Comparison of ENCODE assay signal across 9 mouse cellular contexts in genomic region chr1:183272867-183273818, GRCm38 (mm10). TPM values are rescaled to one million over a fixed set of nuclear protein-coding genes. Genes with fewer than 3 reads are reported as not detected.
A peak's percentile ranks its signal among the peaks of the same experiment; 100 is the strongest.
DNase-seq lines count a peak whose midpoint lies in the region; ATAC-seq and TF ChIP-seq lines count a peak whose summit lies in the region.
"Had no signal": no experiment of that assay in that cellular context is flagged by ENCODE, and none has a peak within 500 bp of the region (broad histone marks: within the 10 kb centered on the region; RNA-seq: fewer than 3 reads in every experiment).

No protein-coding gene starts in this region.

- H3K4me2 ChIP-seq in hindbrain, embryonic 16.5 days (ENCODE audit: low read length): no peak overlapping the region
- H3K4me2 ChIP-seq in CH12.LX (ENCODE audit: insufficient read depth, low read depth, poor library complexity, severe bottlenecking): peak overlapping the region; percentile 94
- H3K4me2 ChIP-seq: midbrain, embryonic 12.5 days had no signal

- TF ChIP-seq CTCF in CH12.LX (conservative IDR thresholded peaks at IDR 0.05 in 1 of 2, IDR thresholded peaks at IDR 0.05 in 1 of 2; ENCODE audit: low read depth in 2 of 2, low read length in 2 of 2): peak in 1 of 2 experiments; percentile 89; a peak in 3 of 4 replicates
- no peak for TF ChIP-seq CTCF in bone marrow macrophage, adult 2 months (IDR thresholded peaks at IDR 0.05; ENCODE audit: low read depth, low read length)

- dilution Hi-C loops in CH12.LX (cut with MboI; ENCODE audit: extremely low pct_ligation_motif_present, extremely low pct_unique_long_range_greater_than_20kb, low sequenced_read_pairs): no loop called here

- H3K9me3 ChIP-seq in hindbrain, embryonic 16.5 days (ENCODE audit: control insufficient read depth, low read length): no peaks in the 10 kb centered on the region
- H3K9me3 ChIP-seq in hindbrain, embryonic 10.5 days: no peaks in the 10 kb centered on the region
- no peaks in the 10 kb centered on the region for H3K9me3 ChIP-seq in CH12.LX (replicated peaks; ENCODE audit: low read length)
- H3K9me3 ChIP-seq: midbrain, embryonic 12.5 days had no signal

- peak; percentile 60; the same call in 1 of the 2 replicates for ATAC-seq in hindbrain, embryonic 16.5 days

- no peak; the same call in 1 of the 2 replicates for TF ChIP-seq EP300 in CH12.LX (IDR thresholded peaks at IDR 0.05; ENCODE audit: low read length)

- no peak for DNase-seq in hindbrain, embryonic 10.5 days (ENCODE audit: low spot score)
- DNase-seq in CH12.LX (ENCODE audit: extremely low read depth): peak; percentile 77
- peak; percentile 4 for DNase-seq in lung, postnatal 14 days
- DNase-seq in right cerebral cortex, adult 2 months (ENCODE audit: low spot score in 2 of 2): no peak
- DNase-seq in layer of hippocampus, adult 8-10 months (ENCODE audit: low spot score in 2 of 2): no peak
- no peak for DNase-seq in ovary, postnatal 36 days (ENCODE audit: low spot score)

- H3K9ac ChIP-seq in hindbrain, embryonic 16.5 days (ENCODE audit: low read depth, low read length): no peak overlapping the region
- H3K9ac ChIP-seq in CH12.LX (ENCODE audit: insufficient read depth, low read depth): no peak overlapping the region; the same call in 1 of the 2 replicates
- H3K9ac ChIP-seq: midbrain, embryonic 12.5 days had no signal

- H3K4me3 ChIP-seq in hindbrain, embryonic 16.5 days (ENCODE audit: low read length): no peak overlapping the region
- no peak overlapping the region for H3K4me3 ChIP-seq in hindbrain, embryonic 10.5 days
- peak overlapping the region in 1 of 3 experiments; percentile 24 for H3K4me3 ChIP-seq in CH12.LX (replicated peaks in 1 of 3; ENCODE audit: low read depth in 2 of 3, low read length in 2 of 3, poor library complexity in 1 of 3)
- H3K4me3 ChIP-seq in bone marrow macrophage, adult 2 months (ENCODE audit: insufficient read depth, low read length): no peak overlapping the region
- H3K4me3 ChIP-seq: midbrain, embryonic 12.5 days had no signal

- in situ Hi-C loops in CH12.LX (cut with MboI; ENCODE audit: low pct_ligation_motif_present, low pct_unique_long_range_greater_than_20kb, low sequenced_read_pairs): loop anchor here (5.0 to 25.0 kb wide), 2 partner anchors 36 to 711 kb away; partner anchors contain the start of gene Capn8

- WGBS in hindbrain, embryonic 16.5 days: 62% methylated on average over 10 of the region's 10 CpGs
- WGBS in hindbrain, embryonic 10.5 days: 61% methylated on average over 10 of the region's 10 CpGs

- H3K27ac ChIP-seq in hindbrain, embryonic 16.5 days (ENCODE audit: low read depth, low read length): no peak overlapping the region
- H3K27ac ChIP-seq in hindbrain, embryonic 10.5 days: no peak overlapping the region
- peak overlapping the region; percentile 39; the same call in 1 of the 2 replicates for H3K27ac ChIP-seq in CH12.LX (ENCODE audit: insufficient read depth, low read depth)
- H3K27ac ChIP-seq in bone marrow macrophage, adult 2 months (ENCODE audit: insufficient read depth, low read depth, low read length): peak overlapping the region; percentile 16
- H3K27ac ChIP-seq: midbrain, embryonic 12.5 days had no signal

- no peak for TF ChIP-seq POLR2A in CH12.LX (IDR thresholded peaks at IDR 0.05; ENCODE audit: low read depth, low read length)
- no peak for TF ChIP-seq POLR2A in bone marrow macrophage, adult 2 months (IDR thresholded peaks at IDR 0.05; ENCODE audit: borderline replicate concordance, low read depth, low read length)

- TF ChIP-seq RAD21 in CH12.LX (IDR thresholded peaks at IDR 0.05; ENCODE audit: low read depth, low read length): peak; percentile 91

- H3K27me3 ChIP-seq in hindbrain, embryonic 16.5 days (replicated peaks; ENCODE audit: control insufficient read depth, insufficient read depth, low read length): no peaks in the 10 kb centered on the region
- no peaks in the 10 kb centered on the region for H3K27me3 ChIP-seq in hindbrain, embryonic 10.5 days (ENCODE audit: insufficient read depth, poor library complexity, severe bottlenecking)
- no peaks in the 10 kb centered on the region for H3K27me3 ChIP-seq in CH12.LX (replicated peaks)
- H3K27me3 ChIP-seq: midbrain, embryonic 12.5 days had no signal

- H3K4me1 ChIP-seq in hindbrain, embryonic 16.5 days (ENCODE audit: control insufficient read depth, insufficient read depth, low read depth, low read length): no peaks in the 10 kb centered on the region
- peaks cover 3% of the 10 kb centered on the region; the same call in 1 of the 2 replicates for H3K4me1 ChIP-seq in hindbrain, embryonic 10.5 days (replicated peaks)
- peaks cover 3 to 8% of the 10 kb centered on the region in 2 experiments; a peak in 3 of 4 replicates for H3K4me1 ChIP-seq in CH12.LX (ENCODE audit: control insufficient read depth in 1 of 2, insufficient read depth in 2 of 2)
- H3K4me1 ChIP-seq in bone marrow macrophage, adult 2 months (ENCODE audit: control insufficient read depth, insufficient read depth, low read length): peaks cover 6% of the 10 kb centered on the region
- H3K4me1 ChIP-seq: midbrain, embryonic 12.5 days had no signal

- no peaks in the 10 kb centered on the region for H3K79me2 ChIP-seq in CH12.LX (replicated peaks; ENCODE audit: control insufficient read depth, extremely low read depth, insufficient read depth, poor library complexity, severe bottlenecking)

- no peaks in the 10 kb centered on the region; the same call in none of the 2 replicates for H3K36me3 ChIP-seq in hindbrain, embryonic 16.5 days (ENCODE audit: control insufficient read depth, insufficient read depth, low read length)
- peaks cover 15% of the 10 kb centered on the region for H3K36me3 ChIP-seq in hindbrain, embryonic 10.5 days
- H3K36me3 ChIP-seq in CH12.LX (replicated peaks in 1 of 2; ENCODE audit: control insufficient read depth in 1 of 2, insufficient read depth in 1 of 2, low read length in 1 of 2): peaks cover 14 to 49% of the 10 kb centered on the region in 2 experiments

TF ChIP-seq in CH12.LX, 34 proteins besides CTCF, POLR2A, EP300 and RAD21 (continues in another document):
- TF ChIP-seq IRF4 (IDR thresholded peaks at IDR 0.05; ENCODE audit: low read depth, low read length) (peak; percentile 57; the same call in 1 of the 2 replicates), TCF12 (IDR thresholded peaks at IDR 0.05; ENCODE audit: low read depth, low read length) (no peak), BHLHE40 (IDR thresholded peaks at IDR 0.05; ENCODE audit: low read depth, low read length) (no peak), MYC (IDR thresholded peaks at IDR 0.05; ENCODE audit: low read depth, low read length) (no peak), SIN3A (IDR thresholded peaks at IDR 0.05; ENCODE audit: low read length) (peak; percentile 65), TBP (conservative IDR thresholded peaks at IDR 0.05; ENCODE audit: low read depth, low read length) (no peak), MEF2A (IDR thresholded peaks at IDR 0.05; ENCODE audit: borderline replicate concordance, low read depth, low read length) (peak; percentile 34; the same call in 1 of the 2 replicates), ETS1 (conservative IDR thresholded peaks at IDR 0.05; ENCODE audit: low read depth, low read length) (no peak), MAZ (IDR thresholded peaks at IDR 0.05; ENCODE audit: low read depth, low read length) (peak; percentile 64; the same call in 1 of the 2 replicates), MXI1 (IDR thresholded peaks at IDR 0.05; ENCODE audit: low read depth, low read length) (no peak; the same call in 1 of the 2 replicates), ZKSCAN1 (IDR thresholded peaks at IDR 0.05; ENCODE audit: borderline replicate concordance, low read depth, low read length) (no peak), SMC3 (IDR thresholded peaks at IDR 0.05; ENCODE audit: low read depth, low read length) (peak; percentile 87), UBTF (IDR thresholded peaks at IDR 0.05; ENCODE audit: low read depth, low read length) (no peak), POLR2AphosphoS2 (IDR thresholded peaks at IDR 0.05; ENCODE audit: low read depth, low read length) (no peak), USF1 (IDR thresholded peaks at IDR 0.05; ENCODE audit: low read depth, low read length) (no peak), ELF1 (IDR thresholded peaks at IDR 0.05; ENCODE audit: low read depth, low read length) (no peak), NRF1 (IDR thresholded peaks at IDR 0.05; ENCODE audit: low read depth, low read length) (no peak), NELFE (IDR thresholded peaks at IDR 0.05; ENCODE audit: low read depth, low read length) (no peak), MAFK (IDR thresholded peaks at IDR 0.05; ENCODE audit: insufficient replicate concordance, low read length) (no peak), PAX5 (IDR thresholded peaks at IDR 0.05; ENCODE audit: low read length) (no peak)

RNA-seq across cellular contexts. Expression of gene Aida, which starts 23.2 kb away (rescaled TPM):
- 51.2 and 54.4 TPM in 2 replicates for polyA plus RNA-seq in hindbrain, embryonic 16.5 days (2015; fragmentation: Nextera tagmentation; extraction: Ambion mirVana)
- 45.5 and 47.7 TPM in 2 replicates for polyA plus RNA-seq in hindbrain, embryonic 10.5 days (2016; fragmentation: Nextera tagmentation; extraction: Ambion mirVana)
- 11.0 and 15.8 TPM in 2 replicates for total RNA-seq in CH12.LX (2012; rRNA removed)
- 31.6 and 32.8 TPM in 2 replicates for total RNA-seq in CH12.LX (2014; rRNA removed)
- polyA plus RNA-seq in CH12.LX (2012; ENCODE audit: insufficient read length, low read depth): 41.7 and 45.2 TPM in 2 replicates
- 52.2 and 68.8 TPM in 2 replicates for polyA plus RNA-seq in bone marrow macrophage, adult 2 months (2012; ENCODE audit: insufficient read depth, insufficient read length, missing spikeins)
- 10 to 100 TPM; 47.1 to 53.3 (median 49.8) TPM for total RNA-seq in layer of hippocampus, adult 8-10 months (2022)

RNA-seq across cellular contexts. Expression of gene Brox, which starts 23.9 kb away (rescaled TPM):
- polyA plus RNA-seq in hindbrain, embryonic 16.5 days (2015; fragmentation: Nextera tagmentation; extraction: Ambion mirVana): 98.7 and 103 TPM in 2 replicates
- 42.7 and 47.1 TPM in 2 replicates for polyA plus RNA-seq in hindbrain, embryonic 10.5 days (2016; fragmentation: Nextera tagmentation; extraction: Ambion mirVana)
- total RNA-seq in CH12.LX (2012; rRNA removed): 21.0 and 21.8 TPM in 2 replicates
- total RNA-seq in CH12.LX (2014; rRNA removed): 37.8 and 44.7 TPM in 2 replicates
- 19.8 and 20.4 TPM in 2 replicates for polyA plus RNA-seq in CH12.LX (2012; ENCODE audit: insufficient read length, low read depth)
- polyA plus RNA-seq in bone marrow macrophage, adult 2 months (2012; ENCODE audit: insufficient read depth, insufficient read length, missing spikeins): 77.3 and 80.5 TPM in 2 replicates
- 10 to 100 TPM; 47.5 to 63.0 (median 56.3) TPM for total RNA-seq in layer of hippocampus, adult 8-10 months (2022)

RNA-seq across cellular contexts. Expression of gene Disp1, which starts 51.8 kb away (rescaled TPM):
- polyA plus RNA-seq in hindbrain, embryonic 16.5 days (2015; fragmentation: Nextera tagmentation; extraction: Ambion mirVana): 7.5 and 8.1 TPM in 2 replicates
- polyA plus RNA-seq in hindbrain, embryonic 10.5 days (2016; fragmentation: Nextera tagmentation; extraction: Ambion mirVana): 12.5 and 13.0 TPM in 2 replicates
- total RNA-seq in CH12.LX (2012; rRNA removed) (5.4 and 5.9 TPM in 2 replicates), CH12.LX (2014; rRNA removed) (3.1 and 3.4 TPM in 2 replicates)
- 8.9 and 11.3 TPM in 2 replicates for polyA plus RNA-seq in CH12.LX (2012; ENCODE audit: insufficient read length, low read depth)
- 5.4 and 7.2 TPM in 2 replicates for polyA plus RNA-seq in bone marrow macrophage, adult 2 months (2012; ENCODE audit: insufficient read depth, insufficient read length, missing spikeins)
- total RNA-seq in layer of hippocampus, adult 8-10 months (2022): 1 to 10 TPM; 4.5 to 6.5 (median 5.4) TPM

Comparison
In these comparisons a context has a peak if more than half of its experiments do, and no peak if none do; other contexts are left out.
1. H3K27ac ChIP-seq: peak in CH12.LX (single experiment) and bone marrow macrophage, adult 2 months (single experiment); none in hindbrain, embryonic 16.5 days (single experiment) and hindbrain, embryonic 10.5 days (single experiment).
2. DNase-seq: peak in CH12.LX (single experiment) and lung, postnatal 14 days (single experiment); none in hindbrain, embryonic 10.5 days (single experiment), right cerebral cortex, adult 2 months (0 of 2), layer of hippocampus, adult 8-10 months (0 of 2) and ovary, postnatal 36 days (single experiment).